Mouse (Mus musculus) retina, postnatal 7 days (tissue): ENCODE results near the gene Spry1.
"Not testable (repeated sequence)": the region's sequence is repeated elsewhere in the genome, so short reads cannot be mapped to it uniquely, and the experiment has no call there.

ENCODE experiments used
- DNase-seq: peaks from one replicate; pipeline ENCODE4 v3.0.0-alpha.2; 2012; ENCODE audit warnings: low read depth, low spot score

Gene Spry1

DNA sequence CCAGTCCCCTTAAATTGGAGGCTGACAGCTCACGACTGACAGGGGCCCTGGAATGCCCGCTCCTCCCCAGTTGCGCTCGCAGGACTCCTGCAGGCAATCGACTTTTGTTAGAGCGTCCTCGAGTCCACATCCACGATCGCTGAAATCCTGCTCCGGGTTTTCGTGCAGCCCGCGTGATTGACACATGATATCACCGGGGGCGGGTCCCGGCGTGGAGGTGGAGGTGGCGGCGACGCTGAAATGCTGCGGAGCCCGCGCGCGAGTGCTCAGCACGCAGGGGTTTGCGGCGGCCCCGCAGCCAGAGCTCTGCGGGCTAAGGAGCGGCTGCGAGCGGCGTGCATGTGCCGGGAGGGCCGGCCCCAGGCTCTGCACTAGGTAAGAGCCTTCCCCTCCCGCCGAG is at the start of gene Spry1:
Gene Spry1 (plus strand): TSS at position 258 of the 400 bp plus-strand sequence.
- DNase-seq = peak; percentile 84

DNA sequence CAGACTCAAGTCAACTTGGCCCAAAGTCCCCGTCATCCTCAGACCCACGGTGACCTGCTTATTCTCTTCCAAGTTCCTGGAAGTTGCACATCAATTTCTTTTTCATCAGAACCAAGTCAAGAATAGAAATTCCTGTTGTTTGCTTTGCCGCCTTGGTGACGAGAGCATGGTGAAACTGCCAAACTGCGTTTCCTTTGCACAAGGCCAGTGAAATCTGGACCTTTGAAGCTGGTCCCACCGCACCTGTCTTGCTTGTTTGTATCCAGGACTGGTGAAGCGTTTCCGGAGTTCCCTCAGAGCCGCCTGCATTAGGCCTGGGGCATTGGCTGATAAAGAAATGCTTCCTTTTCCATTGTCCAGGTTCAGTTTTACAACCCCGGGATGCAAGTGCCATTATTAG is 44.0 kb upstream of the Spry1 start:
- DNase-seq = no peak

DNA sequence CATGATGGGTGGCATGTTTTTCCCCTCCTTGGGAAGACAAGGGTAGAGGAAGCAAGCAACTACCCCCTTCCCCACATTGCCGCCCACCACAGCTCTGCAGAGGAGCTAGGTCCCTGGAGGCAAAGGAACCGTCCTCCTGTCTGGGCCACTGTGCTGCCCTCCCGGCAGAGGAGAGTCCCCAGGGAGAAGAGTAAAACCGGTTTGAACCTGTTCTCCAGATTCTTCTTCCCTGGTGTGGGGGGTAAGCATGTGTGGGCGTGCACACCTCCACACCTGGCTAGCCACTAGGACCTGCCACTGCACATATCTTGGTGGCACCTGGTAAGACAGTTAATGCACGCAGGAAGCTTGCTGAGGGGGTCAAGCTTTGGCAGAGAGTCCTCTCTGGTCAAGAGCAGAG is 43.2 kb upstream of the Spry1 start:
- DNase-seq = no peak

DNA sequence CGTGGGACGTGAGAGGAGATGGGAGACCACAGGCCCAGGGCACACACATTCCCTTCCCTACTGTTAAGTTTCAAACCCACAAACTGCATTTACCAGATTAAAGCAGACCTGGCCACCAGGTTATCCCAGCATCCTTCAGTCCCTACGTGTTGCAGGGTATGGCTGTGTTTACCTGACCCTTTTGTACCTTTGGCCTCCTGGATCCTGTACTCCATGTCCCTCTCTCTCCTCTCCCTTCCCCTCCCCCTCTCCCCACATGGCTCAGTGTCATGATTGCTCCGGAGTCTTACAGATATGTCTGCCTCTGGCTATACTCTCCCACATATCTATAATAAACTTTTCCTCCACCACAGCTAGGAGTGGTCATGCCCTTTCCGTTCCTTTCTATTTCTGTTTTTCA is 42.5 kb upstream of the Spry1 start:
- no peak for DNase-seq

DNA sequence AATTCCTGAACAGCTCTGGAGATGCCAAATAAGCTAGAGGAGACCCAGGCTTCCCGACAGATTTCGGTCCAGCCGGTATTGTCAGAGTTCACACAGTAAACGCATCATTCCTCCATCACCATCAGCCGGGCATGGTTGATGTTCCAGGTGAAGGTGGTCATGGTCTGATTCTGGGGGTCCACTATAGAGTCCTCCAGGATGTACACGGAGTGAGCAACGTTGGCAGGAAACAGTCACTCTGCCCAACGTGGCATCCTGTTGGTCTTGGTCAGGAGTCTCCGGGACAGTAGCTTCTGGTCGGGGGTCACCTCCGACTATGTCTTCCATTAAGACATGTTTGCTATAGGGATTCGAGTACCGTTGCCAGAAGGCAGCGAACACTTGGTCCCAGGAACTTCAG is 40.1 kb upstream of the Spry1 start:
- not testable (repeated sequence) for DNase-seq

DNA sequence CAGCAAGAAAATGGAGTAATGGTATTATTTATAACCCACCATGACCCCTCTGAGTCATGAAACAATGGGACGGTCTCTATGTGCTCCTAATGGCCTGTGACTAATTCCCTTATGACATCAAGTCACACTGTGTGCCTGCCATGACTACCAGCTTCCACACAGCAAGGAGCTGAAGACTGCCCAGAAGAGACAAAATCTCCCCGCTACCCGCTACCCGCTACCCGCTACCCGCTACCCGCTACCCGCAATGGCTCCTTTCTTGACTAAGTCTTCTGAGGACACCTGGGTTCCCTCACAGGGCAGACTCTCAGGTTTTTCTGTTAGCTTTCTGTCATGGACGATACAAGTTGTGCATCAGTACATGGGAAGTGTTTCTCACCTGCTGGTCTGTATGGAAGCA is 37.4 kb upstream of the Spry1 start:
- no peak for DNase-seq

DNA sequence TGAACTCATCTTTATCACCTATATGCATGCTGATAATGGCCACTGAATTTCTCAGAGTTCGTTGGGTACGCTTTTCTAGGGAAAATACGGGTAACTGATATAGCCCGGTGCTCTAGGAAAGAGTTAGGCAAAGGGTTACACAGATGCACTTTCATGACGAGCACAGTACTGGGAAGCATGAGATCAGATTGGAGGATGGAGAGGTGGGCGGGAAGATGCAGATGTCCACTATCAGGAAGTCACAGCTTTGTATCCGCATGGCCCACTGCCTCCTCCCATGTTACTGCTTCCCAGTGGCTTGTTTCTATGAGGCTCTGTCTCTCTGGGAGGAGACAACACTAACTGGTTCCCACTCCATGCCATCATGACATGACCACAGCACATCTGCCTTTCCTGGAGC is 36.9 kb upstream of the Spry1 start:
- no peak for DNase-seq

DNA sequence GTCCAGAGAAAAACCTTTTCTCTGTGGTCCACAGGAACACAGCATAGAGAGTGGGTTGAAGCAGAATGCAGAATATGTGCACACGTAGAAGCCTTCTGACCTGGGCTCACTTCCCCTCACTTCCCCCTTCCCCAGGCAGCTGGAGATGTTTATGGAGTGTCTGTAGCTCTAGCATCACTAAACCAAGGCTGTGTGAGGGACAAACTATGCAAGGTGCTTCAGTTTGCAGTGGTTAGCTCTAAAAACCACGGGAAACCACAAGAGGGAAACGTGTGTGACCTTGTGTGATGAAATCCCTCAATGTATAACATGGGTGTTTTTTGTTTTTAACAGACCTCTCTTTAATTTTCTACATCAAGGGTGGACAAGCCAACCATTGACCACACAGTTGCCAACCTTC is 36.2 kb upstream of the Spry1 start:
- DNase-seq = no peak

DNA sequence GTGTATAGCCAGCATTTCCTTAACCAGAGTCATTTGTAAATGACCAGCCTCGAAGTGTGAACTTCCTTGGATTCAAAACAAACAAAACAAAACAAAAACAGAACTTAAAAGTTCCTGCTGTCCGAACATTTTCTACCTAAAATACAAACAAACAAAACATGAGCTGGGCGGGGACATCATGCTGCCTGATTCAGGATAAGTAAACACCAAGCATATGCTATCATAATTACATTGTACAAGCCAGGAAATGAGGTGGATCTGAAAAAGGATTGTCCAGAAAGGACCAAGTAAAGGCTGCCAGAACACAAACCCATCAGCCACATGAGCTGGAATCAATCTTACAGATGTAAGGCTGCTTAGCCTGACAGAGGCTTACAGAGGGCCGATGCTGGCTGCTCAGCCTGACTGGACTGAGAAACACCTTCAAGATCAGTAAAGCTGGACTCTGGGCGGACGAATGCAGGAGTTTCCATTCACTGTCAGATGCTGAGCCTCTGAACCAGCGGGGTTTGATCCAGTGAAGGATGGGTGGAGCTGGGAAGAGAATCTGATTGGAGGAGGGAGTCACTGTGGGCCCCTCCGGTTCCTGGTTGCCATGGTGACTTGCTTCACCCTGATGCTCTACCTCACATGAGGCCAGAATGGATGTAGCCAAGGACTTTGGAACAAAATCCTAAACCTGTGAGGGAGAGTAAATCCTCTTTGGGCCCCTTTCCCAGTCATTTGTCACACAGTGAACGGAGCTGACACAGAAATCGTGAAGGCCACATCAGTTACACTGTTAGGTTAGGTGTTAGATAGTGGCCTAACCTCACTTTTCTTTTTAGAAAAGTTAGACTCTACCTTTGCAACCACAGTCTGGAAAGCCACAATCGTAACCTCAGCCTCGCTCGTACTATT is 34.5 kb upstream of the Spry1 start:
- no peak for DNase-seq

DNA sequence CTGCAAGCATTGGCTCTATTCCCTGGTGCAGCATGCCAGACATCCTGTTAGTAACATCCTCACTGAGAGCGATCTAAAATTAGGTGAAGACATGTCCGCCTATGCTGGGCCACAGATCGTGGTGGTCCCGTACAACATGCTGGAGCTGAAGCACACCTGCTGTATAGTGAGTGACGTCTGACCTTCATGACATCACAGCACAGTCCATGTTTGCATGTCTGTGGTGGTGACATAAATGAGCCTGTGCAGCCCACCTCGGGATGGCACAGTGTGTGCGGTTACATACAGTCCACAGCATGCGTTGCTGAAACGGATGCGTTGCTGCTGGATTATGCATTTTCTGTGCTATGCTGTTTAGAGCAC is 33.9 kb upstream of the Spry1 start:
- DNase-seq = no peak

DNA sequence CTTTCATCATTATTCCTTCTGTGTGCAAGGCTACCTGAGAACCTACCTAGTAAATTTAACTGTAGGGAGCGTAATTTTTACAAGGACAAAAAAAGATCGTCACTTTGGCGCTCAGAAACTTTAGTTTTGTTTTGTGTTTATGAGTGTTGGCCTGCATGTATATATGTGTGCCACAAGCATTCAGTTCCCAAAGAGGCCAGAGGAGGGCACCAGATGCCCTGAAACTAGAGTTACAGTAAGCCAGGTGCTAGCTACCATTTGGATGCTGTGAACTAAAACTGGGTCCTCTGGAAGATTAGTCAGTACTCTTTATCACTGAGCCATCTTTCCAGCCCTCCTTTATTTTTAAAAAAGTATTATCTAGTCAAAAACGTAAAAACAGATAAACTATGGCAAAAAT is 30.8 kb upstream of the Spry1 start:
- DNase-seq = no peak

DNA sequence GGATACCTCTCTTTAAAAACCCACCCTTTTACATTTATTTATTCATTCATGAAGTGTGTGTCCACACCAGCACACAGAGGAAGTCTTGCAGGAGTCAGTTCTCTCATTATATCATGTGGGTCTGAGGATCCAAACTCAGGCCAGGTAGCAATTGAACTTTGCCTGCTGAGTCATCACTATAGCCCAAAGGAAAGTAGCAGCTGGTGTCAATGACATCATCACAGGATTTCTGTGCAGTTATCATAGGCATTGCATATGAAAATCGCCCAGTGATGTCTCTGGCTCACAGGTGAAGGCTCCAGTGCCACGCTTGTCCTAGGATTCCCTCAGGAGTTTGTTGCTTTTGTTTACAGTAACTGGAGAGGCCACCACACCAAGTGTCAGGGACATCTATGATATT is 29.1 kb upstream of the Spry1 start:
- no peak for DNase-seq

DNA sequence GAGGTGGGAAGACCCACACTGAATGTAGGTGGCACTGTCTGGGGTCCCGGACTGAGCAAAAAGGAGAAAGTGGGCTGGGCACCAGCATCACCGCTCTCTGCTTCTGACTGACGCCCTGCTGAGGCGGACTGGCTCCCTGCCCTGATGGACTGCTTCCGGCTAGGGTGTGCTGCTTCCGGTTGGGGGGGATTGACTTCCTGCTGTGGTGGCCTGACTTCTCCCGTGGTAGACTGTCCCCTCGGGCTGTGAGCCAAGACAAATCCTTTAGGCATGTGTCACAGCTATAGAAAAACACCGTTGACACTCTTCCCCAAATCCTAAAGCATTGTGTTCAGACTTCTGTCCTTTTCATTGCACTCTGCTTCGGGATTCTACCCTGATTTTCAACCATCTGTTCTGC is 26.0 kb upstream of the Spry1 start:
- no peak for DNase-seq

DNA sequence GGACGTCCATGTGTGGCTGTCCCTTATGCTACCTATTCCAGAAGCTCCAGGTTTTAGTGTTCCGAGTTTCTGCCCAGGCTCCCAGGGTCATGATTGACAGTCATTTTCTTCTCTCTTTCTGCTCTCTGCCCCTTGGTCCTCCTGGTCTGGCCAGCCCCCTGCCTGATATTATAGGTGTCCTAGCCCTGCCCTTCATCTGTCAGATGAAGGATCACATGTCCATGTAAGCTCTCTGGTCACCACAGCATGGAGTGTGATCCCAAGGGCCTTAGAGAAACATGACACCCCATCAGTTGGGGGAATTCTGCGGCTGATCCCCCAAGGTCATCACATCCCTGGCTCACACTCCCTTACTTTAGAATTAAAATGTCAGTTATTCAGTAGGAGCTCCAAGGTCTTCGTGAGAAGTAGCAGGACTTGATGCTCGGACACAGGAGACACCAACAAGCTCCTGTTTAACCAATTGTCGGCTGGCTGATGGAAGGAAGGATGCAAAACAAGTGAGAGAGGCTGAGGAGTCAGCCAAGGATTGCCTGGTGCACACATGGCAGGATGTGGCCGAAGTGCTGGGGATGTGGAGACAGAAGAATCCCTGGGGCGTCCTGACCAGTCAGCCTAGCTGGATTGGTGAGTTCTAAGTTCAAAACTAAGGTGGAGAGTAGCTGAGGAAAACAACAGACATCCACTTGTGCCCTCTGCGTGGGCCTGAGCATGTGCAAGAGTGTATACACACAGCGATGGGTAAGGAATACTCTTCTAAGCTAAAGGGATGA is 24.7 kb upstream of the Spry1 start:
- no peak for DNase-seq

DNA sequence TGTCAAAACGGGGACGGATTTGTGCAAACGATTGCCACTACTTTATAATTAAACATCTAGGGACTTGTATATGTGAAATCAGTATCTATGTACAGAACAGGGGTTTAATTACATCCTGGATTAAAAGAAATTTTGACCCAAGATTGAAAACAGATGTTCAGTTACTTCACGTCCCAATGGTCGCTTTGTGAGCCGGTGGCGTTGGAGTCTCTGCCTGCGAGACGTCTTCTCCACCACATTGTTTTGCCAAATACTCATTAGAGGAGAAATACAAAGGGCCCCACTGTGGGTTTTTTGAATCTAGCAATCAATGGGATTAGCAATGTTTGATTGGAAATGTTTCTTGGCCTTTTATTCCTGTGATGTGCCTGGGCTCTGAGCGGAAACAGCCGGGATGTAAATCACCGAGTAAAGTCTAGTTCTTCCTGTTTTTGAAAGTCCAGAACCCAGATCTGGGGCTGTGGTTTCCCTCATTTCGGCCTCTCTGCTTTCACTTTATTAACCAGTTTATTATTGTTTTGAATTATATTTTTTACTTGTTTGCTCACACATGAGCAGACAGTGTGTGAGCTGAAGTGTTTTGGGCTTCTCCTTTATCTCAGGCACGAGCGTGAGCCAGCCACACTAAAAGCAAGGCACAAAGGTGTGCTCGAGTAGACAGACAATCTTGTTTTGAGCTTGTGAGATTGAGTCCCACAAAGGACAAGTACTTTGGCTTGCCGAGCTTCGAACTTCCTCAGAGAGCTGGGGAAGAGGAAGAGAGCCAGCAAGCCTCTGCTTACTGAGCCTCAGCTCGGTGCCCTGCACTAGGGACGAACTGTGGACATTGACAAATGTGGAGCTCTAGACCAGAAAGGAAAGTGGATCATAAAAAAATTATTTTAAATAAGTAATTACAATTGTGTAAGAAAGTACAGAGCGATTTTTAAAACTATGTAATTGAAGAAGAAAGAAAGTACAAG is 22.9 kb upstream of the Spry1 start:
- DNase-seq = no peak

DNA sequence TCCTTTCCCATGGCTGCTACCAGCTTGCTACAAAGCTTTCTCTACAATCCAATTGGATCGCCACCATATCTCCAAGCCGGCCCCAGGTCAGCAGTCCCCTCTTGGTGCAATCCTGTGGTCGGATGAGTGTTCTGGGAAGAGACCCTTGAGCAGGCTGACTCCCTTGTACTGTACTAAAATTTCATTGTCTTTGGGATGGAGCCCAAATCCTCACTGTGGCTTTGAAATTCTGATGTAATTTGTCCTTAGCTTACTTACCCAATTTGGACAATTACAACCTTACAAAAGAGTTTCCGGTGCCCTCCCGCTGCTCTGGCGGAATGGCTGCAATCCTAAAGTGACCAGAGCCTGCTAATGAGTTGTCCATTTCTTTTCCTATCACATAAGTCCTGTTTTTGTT is 7.5 kb upstream of the Spry1 start:
- DNase-seq = no peak

DNA sequence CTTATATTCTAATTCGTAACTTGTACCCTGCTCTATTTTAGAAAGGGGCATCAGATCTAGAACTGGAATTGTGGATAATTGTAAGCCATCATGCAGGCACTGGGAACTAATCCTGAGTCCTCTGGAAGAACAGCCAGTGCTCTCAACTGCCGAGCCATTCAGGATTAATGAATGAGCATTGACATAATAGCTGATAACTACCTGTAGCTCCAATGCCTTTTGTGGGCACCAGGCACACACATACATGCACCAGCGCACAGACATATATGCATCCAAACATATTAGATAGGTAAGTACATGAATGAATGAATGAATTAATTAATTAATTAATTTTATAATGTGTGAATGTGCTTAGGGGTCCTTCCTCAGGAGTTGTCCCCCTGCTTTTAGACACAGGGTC is 7.0 kb upstream of the Spry1 start:
- no peak for DNase-seq

DNA sequence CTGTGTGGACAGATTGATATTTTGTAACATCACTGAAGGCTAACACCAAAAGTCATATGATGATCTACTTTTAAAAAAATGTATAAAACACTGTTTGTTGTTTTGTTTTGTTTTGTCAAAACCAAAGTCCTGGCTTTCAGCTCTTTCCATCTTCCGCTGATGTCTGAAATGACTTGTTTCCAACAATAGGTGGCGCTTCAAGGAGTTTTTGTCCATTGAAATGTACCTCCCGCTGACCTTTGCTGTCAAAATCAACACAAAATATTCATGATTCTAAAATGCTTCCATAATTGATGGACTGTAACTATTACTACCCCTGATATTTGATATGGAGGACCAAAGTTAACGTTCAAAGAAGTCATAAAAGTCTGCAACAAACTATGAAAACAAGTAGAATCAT is 5.1 kb upstream of the Spry1 start:
- no peak for DNase-seq

DNA sequence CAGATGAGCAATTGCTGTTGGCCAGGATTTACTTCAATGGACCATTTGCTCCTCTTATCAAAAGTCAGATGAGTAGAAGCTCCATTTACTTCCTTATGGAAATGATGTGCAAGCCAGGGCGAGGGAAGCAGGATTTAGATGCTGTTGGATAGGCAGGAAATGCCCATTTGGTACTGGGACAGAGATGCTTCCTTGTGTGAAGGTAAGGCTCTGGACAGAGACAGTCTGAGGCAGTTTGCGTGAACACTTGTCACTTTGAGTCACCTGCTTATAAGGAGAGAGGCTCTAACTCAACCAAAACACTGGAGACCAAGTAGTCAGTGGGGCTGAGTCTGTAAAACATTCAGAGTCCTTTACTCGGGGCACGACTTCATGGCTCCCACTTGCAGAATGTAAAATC is 2.8 kb upstream of the Spry1 start:
- DNase-seq = no peak

DNA sequence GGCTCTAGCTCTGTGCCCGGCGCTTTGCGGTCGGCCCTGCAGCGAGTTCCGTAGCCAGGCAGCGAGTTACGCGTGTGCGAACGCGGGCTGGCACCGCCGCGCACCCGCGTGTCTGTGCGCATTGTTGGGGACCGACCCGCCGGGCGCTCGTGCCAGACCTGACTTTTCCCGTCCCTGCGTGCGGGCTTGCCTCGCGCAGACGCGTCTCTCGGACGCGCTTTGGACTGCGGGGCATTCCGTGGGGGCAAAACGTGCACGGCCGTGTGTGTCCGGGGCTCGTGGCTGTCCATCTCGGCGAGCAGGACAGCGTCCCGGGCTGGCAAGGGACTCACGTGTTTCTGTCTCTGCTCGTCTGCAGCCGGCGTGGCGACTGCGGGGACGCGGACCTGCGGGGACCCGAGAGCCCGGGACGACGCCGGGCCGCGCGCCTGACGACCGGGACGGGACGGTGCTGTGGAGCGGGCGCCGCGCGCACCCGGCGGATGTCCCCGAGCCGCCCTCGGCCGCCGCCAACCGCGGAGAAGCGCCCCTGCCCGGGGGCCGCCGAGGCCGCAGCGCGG is 495 bp downstream of the Spry1 start:
- DNase-seq = peak; percentile 30

DNA sequence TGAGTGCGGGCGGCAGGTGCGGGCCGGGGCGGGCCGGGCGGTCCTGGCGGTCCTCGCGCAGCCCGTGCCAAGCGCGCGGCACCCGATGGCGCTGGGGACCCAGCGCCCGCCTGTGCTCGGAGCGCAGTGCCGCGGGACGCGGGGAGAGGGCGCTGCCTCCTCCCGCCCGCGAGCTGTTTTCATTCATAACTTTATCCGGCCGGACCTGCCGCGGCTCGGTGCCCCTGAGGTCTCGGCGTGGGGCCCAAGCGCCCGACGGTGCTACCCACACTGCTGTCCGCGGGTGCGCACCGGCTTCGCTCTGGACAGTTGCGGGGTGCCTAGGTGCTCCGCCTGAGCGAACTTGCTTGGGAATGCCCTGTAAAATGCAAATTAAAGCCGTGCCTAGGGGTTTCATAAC is 1.1 kb downstream of the Spry1 start:
- peak; percentile 41 for DNase-seq
